Mouse (Mus musculus): Measurements from ENCODE around the gene Olfr1323. TPM values are rescaled to one million over a fixed set of nuclear protein-coding genes. Genes with fewer than 3 reads are reported as not detected.

Gene Olfr1323
- not detected in 2 replicates for polyA plus RNA-seq (2012; rRNA removed)

DNA sequence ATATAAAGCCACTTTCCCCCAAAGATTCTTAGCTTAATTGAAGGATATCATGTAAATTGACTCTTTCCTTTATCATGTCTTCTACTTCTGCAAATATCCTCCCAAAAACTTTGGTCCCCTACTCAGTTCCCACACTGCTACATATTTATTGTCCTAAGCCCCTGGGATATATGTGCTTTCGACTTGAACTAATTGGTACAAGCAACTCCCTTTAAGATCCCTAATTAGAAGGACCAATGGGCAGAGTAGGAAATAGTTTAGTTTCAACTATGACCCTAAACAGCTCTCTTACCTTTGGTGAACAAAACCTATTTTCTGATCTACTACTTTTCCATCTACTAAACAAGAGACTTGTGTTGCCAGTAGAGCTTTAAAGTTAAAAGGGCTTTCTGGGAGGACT lies at the start of gene Olfr1323:
Olfr1323 (minus strand) TSS at position 101 of the 400 bp plus-strand sequence.
- DNase-seq (ENCODE audit: low read depth, low spot score) = no peak
- WGBS = 76% methylated on average over 1 of the region's 1 CpGs

DNA sequence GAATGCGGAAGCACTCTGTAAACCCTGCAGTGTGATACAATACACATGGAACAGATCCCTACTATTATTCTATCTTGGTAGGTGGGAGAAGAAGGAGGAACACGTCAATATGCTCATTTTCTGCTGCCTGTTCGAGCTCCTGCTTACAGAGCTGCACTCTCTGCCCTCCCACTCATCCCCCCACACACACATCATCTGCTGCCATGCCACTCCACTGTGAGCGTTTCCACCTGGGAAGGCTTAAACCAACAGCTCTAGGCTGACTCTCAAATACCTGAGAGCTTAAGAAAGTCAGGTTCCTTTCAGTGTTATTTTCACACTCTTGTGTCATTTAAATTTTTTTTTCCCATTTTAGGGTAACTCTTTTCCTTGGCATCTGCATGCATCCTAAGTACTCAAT lies 6.9 kb downstream of the Olfr1323 start:
- 40% methylated on average over 4 of the region's 4 CpGs for WGBS
- DNase-seq (ENCODE audit: low read depth, low spot score) = no peak

Other genes with a start within 250 kb of the Olfr1323 start
- gene Igsf1, start 221.6 kb downstream of the Olfr1323 start, polyA plus RNA-seq (2012; rRNA removed) = not detected in 2 replicates
- not detected in 2 replicates for gene Olfr1322, start 127.9 kb downstream of the Olfr1323 start, polyA plus RNA-seq (2012; rRNA removed)